Mouse (Mus musculus) urinary bladder, postnatal 25 days (tissue): Measurements from ENCODE around the gene Afmid.

ENCODE experiments used
- DNase-seq: peaks from one replicate; pipeline ENCODE4 v3.0.0; 2022; ENCODE audit warnings: low spot score

Gene Afmid

GRCm38 (mm10) chr11:117848271-117848984, 22.7 kb downstream of the Afmid start:
- peak; percentile 23 for DNase-seq

- peak; percentile 96 for DNase-seq
These were observed 23.4 kb downstream of the Afmid start, which contains the start of gene Birc5 for GRCm38 (mm10) chr11:117848985-117849671. Gene Birc5 (plus strand): TSS chr11:117849251.

GRCm38 (mm10) chr11:117852875-117853274, 27.2 kb downstream of the Afmid start:
- no peak for DNase-seq

- no peak for DNase-seq
These were observed 28.5 kb downstream of the Afmid start for GRCm38 (mm10) chr11:117854241-117854640.

GRCm38 (mm10) chr11:117855360-117855759, 29.6 kb downstream of the Afmid start:
- no peak for DNase-seq

- DNase-seq, result no peak
These were observed 30.3 kb downstream of the Afmid start for GRCm38 (mm10) chr11:117855975-117856374.

- no peak for DNase-seq
These were observed 31.7 kb downstream of the Afmid start for GRCm38 (mm10) chr11:117857462-117857861.

- no peak for DNase-seq
These were observed 32.7 kb downstream of the Afmid start for GRCm38 (mm10) chr11:117858392-117858791.

- DNase-seq, result no peak
These were observed 34.9 kb downstream of the Afmid start, which contains the start of gene Tmem235 for GRCm38 (mm10) chr11:117860601-117861000. Gene Tmem235 (plus strand): TSS chr11:117860752.

- DNase-seq, result no peak
These were observed 37.6 kb downstream of the Afmid start for GRCm38 (mm10) chr11:117863174-117863856.

GRCm38 (mm10) chr11:117864805-117865204, 39.1 kb downstream of the Afmid start:
- no peak for DNase-seq

- no peak for DNase-seq
These were observed 40.3 kb downstream of the Afmid start for GRCm38 (mm10) chr11:117865988-117866387.

- DNase-seq, result peak; percentile 65
These were observed 45.1 kb downstream of the Afmid start for GRCm38 (mm10) chr11:117870688-117871365.

- no peak for DNase-seq
These were observed 45.7 kb downstream of the Afmid start for GRCm38 (mm10) chr11:117871376-117871775.

- DNase-seq, result no peak
These were observed 46.3 kb downstream of the Afmid start for GRCm38 (mm10) chr11:117871911-117872584.

- peak; percentile 71 for DNase-seq
These were observed 47.3 kb downstream of the Afmid start, which contains the start of gene Tha1 for GRCm38 (mm10) chr11:117872861-117873608. Gene Tha1 (minus strand): TSS chr11:117873481.

- no peak for DNase-seq
These were observed 48.7 kb downstream of the Afmid start for GRCm38 (mm10) chr11:117874419-117874818.

- DNase-seq, result no peak
These were observed 50.0 kb downstream of the Afmid start for GRCm38 (mm10) chr11:117875681-117876080.

- no peak for DNase-seq
These were observed 52.4 kb downstream of the Afmid start for GRCm38 (mm10) chr11:117877917-117878745.

- DNase-seq, result no peak
These were observed 53.2 kb downstream of the Afmid start for GRCm38 (mm10) chr11:117878892-117879291.
